Mouse (Mus musculus) left cerebral cortex, adult 2 months (tissue): ENCODE data around the gene Gfm1. TPM values are rescaled to one million over a fixed set of nuclear protein-coding genes. Genes with fewer than 3 reads are reported as not detected.

Experiments
- DNase-seq, 2 experiments: peaks; one replicate each; pipeline ENCODE4 v3.0.0; 2021 to 2022; ENCODE audit warnings: low spot score in 2 of 2, mixed read lengths in 1 of 2; ENCODE audit errors: extremely low spot score in 1 of 2
- H3K27ac ChIP-seq: fragments of 200-600 bp; 2 replicates; pipeline ENCODE4 v1.8.1; 2022
- H3K4me3 ChIP-seq: fragments of 200-600 bp; 2 replicates; pipeline ENCODE4 v1.8.1; 2022
- CTCF ChIP-seq: fragments of 200-600 bp; IDR thresholded peaks from 2 replicates; pipeline ENCODE4 v1.8.1; 2022; ENCODE audit warnings: antibody characterized with exemption, mild to moderate bottlenecking, moderate library complexity
- intact Hi-C: fragments of 180-260 bp; cut with DNase I; formaldehyde crosslinking; loops from one replicate; pipeline ENCODE4 v1.15.1; 2025
- total RNA-seq, 2 experiments: library from RNA; stranded (reverse); gene quantifications; 2 replicates each; pipeline ENCODE4 v1.2.3; 2021

Gfm1 gene
- total RNA-seq, 2 experiments from 2014 or later = 41.9 to 57.5 TPM

DNA sequence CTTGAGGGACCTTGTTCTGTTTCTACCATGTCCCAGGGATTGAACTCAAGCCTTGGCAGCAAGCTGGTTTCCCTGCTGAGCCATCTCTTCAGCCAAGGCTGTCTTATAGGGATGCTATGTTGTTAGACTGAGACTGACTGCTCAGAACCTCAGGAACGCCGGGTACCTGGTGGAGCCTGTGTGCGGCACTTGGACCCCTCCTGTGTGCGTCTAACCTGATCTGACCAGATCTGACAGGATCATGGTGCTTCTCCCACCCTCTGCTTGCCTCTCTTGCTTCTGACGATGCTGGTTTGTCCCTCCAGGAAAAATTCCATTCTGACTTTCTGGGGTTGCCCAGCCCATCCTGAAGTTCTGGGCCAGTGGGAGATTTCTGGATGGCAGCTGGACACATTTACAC lies 36.7 kb downstream of the Gfm1 start:
- H3K27ac ChIP-seq = no peak overlapping the region
- H3K4me3 ChIP-seq = no peak overlapping the region
- DNase-seq = no peak
- no peak for TF ChIP-seq CTCF
- intact Hi-C loops = no loop called here

- no peak for TF ChIP-seq CTCF
- intact Hi-C loops = no loop called here
- H3K4me3 ChIP-seq = no peak overlapping the region
- H3K27ac ChIP-seq = no peak overlapping the region
- no peak for DNase-seq
Observed at GRCm38 (mm10) chr3:67467281-67467680, 37.4 kb downstream of the Gfm1 start.

GRCm38 (mm10) chr3:67471408-67472127 lies 41.7 kb downstream of the Gfm1 start:
- intact Hi-C loops = no loop called here
- Histone ChIP-seq H3K27ac (no peak overlapping the region), H3K4me3 (no peak overlapping the region)
- no peak for TF ChIP-seq CTCF
- no peak for DNase-seq

DNA sequence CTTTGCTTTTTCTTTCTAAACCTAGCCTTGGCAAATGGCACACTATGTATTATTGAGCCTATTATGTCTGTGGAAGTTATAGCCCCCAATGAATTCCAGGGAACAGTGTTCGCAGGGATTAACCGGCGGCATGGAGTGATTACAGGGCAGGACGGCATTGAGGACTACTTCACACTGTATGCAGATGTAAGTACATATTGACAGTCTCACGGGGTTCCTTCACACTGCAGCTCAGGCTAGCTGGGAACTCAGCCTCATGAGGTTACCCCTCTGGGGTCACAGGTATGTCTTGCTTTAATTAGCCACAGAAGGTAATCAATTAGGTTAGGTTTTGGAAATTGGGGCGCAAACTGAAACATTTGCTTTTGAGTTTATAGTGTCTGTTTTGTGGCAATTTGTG lies 43.5 kb downstream of the Gfm1 start:
- intact Hi-C loops = no loop called here
- H3K4me3 ChIP-seq = no peak overlapping the region
- no peak for TF ChIP-seq CTCF
- no peak for DNase-seq
- H3K27ac ChIP-seq = no peak overlapping the region

GRCm38 (mm10) chr3:67479806-67480205 lies 49.9 kb downstream of the Gfm1 start:
- no peak overlapping the region for H3K27ac ChIP-seq
- TF ChIP-seq CTCF = no peak
- DNase-seq = no peak
- no peak overlapping the region for H3K4me3 ChIP-seq
- intact Hi-C loops = no loop called here

GRCm38 (mm10) chr3:67482400-67482799 lies 52.5 kb downstream of the Gfm1 start:
- no peak for DNase-seq
- intact Hi-C loops = no loop called here
- no peak overlapping the region for H3K4me3 ChIP-seq
- no peak for TF ChIP-seq CTCF
- no peak overlapping the region for H3K27ac ChIP-seq

- H3K27ac ChIP-seq = no peak overlapping the region
- H3K4me3 ChIP-seq = no peak overlapping the region
- no peak for TF ChIP-seq CTCF
- DNase-seq = no peak
- intact Hi-C loops = no loop called here
Observed at GRCm38 (mm10) chr3:67485233-67485632, 55.3 kb downstream of the Gfm1 start.

DNA sequence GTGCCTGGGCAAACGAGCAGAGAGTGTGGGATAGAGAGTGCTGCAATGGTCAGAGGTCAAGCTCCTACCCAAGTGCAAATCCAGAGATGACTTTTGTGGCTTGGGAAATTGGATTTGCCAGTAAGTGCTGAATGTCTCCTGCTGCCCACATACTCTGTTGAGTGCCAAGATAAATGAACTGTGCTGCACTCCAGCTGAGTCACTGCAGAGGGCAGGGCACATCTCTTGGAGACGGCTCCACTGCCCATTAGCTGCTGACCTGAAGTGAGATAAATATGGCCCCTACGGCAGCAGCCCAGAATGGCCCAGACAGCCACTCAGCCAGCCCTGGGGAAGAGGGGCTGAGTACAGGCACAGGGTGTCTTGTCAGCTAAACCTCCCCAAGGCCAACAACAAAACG lies 60.3 kb downstream of the Gfm1 start:
- intact Hi-C loops = no loop called here
- TF ChIP-seq CTCF = no peak
- Histone ChIP-seq H3K27ac (no peak overlapping the region), H3K4me3 (no peak overlapping the region)
- DNase-seq = no peak

DNA sequence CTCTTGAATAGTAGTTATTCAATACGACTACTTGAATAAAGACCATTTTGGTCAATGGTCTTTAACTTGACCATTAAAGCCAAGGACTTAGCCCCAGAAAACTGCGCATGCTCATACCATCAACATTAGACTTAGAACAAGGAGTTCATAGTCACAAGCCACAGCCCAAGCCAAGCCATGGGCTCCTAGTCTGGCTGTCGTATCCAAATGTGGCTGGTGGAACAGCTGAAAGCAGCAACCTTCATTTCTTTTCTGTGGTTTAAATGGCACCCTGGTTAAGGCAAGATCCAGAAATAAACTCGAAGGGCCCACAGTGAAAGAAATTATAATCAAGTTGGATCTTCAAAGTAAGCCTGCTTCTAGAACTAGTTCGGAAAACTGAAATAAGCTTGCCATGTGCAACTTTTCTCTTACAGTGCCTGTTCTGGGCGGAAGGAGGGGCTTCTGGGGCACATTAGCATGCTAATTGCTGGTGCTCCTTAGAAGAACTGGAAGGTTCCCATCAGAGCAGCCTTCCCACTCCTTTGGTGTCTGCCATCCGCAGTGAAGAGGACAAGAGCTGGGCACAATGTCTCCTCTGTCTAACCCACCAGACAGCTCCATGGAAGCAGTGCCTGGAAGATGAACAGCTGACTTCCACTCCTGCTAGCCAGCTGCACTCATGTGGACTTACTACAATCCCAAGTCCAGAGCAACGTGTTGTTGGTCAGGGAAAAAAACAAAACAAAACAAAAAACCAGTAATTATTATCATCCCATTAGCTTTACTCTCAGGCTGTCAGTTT lies 62.4 kb downstream of the Gfm1 start:
- intact Hi-C loops = no loop called here
- H3K27ac ChIP-seq = no peak overlapping the region
- TF ChIP-seq CTCF = no peak
- DNase-seq = no peak
- no peak overlapping the region for H3K4me3 ChIP-seq

- intact Hi-C loops = no loop called here
- Histone ChIP-seq H3K27ac (no peak overlapping the region), H3K4me3 (no peak overlapping the region)
- TF ChIP-seq CTCF = no peak
- DNase-seq = no peak
Observed at GRCm38 (mm10) chr3:67493132-67493531, 63.2 kb downstream of the Gfm1 start.

DNA sequence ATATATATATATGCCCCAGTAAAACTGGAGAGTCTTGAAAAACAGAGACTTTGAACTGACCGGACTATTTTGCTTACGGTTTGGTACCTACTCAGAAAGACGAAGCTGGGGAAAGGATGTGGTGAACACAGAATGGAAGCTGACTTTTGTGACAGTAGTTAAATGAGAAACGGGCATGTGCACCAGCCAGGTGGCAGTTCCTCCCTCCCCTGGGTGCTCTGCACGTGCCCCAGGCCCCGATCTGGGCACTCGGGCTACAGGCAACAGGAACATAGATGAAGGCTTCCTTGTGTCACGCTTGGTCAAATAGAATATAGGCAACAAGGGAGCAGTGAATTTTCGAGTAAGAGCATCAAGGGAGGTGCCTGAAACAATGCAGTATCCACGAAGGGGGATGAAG lies 66.4 kb downstream of the Gfm1 start:
- H3K27ac ChIP-seq = no peak overlapping the region
- intact Hi-C loops = no loop called here
- no peak for TF ChIP-seq CTCF
- no peak for DNase-seq
- no peak overlapping the region for H3K4me3 ChIP-seq

DNA sequence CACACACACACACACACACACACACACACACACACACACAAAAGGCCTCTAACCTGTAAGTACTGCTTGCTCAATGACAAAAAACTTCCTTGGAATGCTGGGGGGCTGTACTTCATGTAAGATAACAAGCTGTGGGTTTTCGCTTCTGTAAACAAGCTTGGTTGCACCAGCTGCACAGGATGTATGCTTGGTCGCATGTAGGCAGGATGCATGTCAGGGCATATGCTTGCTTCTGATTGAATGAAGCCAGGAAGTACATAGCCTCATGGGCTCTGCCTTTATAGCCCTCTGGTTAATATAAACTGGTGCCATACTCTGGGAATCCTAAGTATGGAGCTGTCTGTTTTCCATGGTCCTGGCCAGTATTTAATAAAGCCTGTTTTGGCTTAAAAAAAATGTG lies 68.1 kb downstream of the Gfm1 start:
- no peak for DNase-seq
- no peak for TF ChIP-seq CTCF
- Histone ChIP-seq H3K27ac (no peak overlapping the region), H3K4me3 (no peak overlapping the region)
- intact Hi-C loops = no loop called here
